Mouse (Mus musculus) erythroblast, embryonic 14.5 days (primary cell): ENCODE measurements around the gene Sox30.

Experiments
- GATA1 ChIP-seq: IDR thresholded peaks from 2 replicates; pipeline ENCODE4 v1.6.1; 2012; ENCODE audit warnings: low read length, inconsistent platforms, mixed read lengths
- TAL1 ChIP-seq: IDR thresholded peaks from 3 replicates; pipeline ENCODE4 v1.6.1; 2012; ENCODE audit warnings: low read length, inconsistent platforms, mixed read lengths

GRCm38 (mm10) chr11:45938917-45939316, 41.2 kb upstream of the Sox30 start:
- TF ChIP-seq TAL1 = no peak
- TF ChIP-seq GATA1 = no peak
